Mouse (Mus musculus): ENCODE results near the gene Lsm14a. TPM values are rescaled to one million over a fixed set of nuclear protein-coding genes. Genes with fewer than 3 reads are reported as not detected.

Gene Lsm14a
- 184 TPM for polyA plus RNA-seq (2015; fragmentation: Illumina TruSeq; extraction: RNeasy Lipid Tissue Mini Kit (QIAGEN cat#74804); ENCODE audit: insufficient read depth, low replicate concordance)

GRCm38 (mm10) chr7:34393215-34393614, at the start of gene Lsm14a:
Gene Lsm14a, minus strand, starts transcription at chr7:34393315.

GRCm38 (mm10) chr7:34313443-34313875, 79.7 kb downstream of the Lsm14a start, which contains the start of gene 4931406P16Rik:
Gene 4931406P16Rik, minus strand, starts transcription at chr7:34313551.

Other genes with a start within 250 kb of the Lsm14a start
- gene Uba2, start 223.7 kb downstream of the Lsm14a start, polyA plus RNA-seq (2015; fragmentation: Illumina TruSeq; extraction: RNeasy Lipid Tissue Mini Kit (QIAGEN cat#74804); ENCODE audit: insufficient read depth, low replicate concordance), result 124 TPM
- gene Pdcd2l, start 196.7 kb downstream of the Lsm14a start, polyA plus RNA-seq (2015; fragmentation: Illumina TruSeq; extraction: RNeasy Lipid Tissue Mini Kit (QIAGEN cat#74804); ENCODE audit: insufficient read depth, low replicate concordance), result 32.5 TPM
- 267 TPM for gene Gpi1, start 163.0 kb downstream of the Lsm14a start, polyA plus RNA-seq (2015; fragmentation: Illumina TruSeq; extraction: RNeasy Lipid Tissue Mini Kit (QIAGEN cat#74804); ENCODE audit: insufficient read depth, low replicate concordance)
- gene Gm6096, start 142.3 kb downstream of the Lsm14a start, polyA plus RNA-seq (2015; fragmentation: Illumina TruSeq; extraction: RNeasy Lipid Tissue Mini Kit (QIAGEN cat#74804); ENCODE audit: insufficient read depth, low replicate concordance), result not detected
- gene 4931406P16Rik, start 79.8 kb downstream of the Lsm14a start, polyA plus RNA-seq (2015; fragmentation: Illumina TruSeq; extraction: RNeasy Lipid Tissue Mini Kit (QIAGEN cat#74804); ENCODE audit: insufficient read depth, low replicate concordance), result 40.0 TPM